14 mouse cellular contexts compared by ENCODE assay signal in the genomic region with DNA sequence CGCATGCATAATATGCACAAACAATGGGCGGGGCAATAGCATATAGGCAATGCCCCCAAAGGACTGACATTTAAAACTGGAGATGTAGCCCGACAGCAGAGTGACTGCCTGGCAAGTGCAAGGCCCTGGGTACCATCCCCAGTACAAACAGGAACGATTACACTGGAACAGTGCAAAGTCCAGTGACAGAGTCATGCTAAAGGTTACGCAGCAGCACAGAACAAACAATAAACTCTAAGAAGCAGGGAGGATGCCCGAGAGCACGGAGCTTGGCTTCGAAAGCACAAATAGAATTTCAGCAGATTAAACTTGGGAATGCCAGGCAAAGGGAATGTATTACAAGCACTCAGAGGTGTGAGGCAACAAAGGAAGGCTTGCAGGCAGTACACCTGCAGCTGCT. TPM values are rescaled to one million over a fixed set of nuclear protein-coding genes. Genes with fewer than 3 reads are reported as not detected.
DNase-seq lines count a peak whose midpoint lies in the region; ATAC-seq and TF ChIP-seq lines count a peak whose summit lies in the region.
"Had no signal": no experiment of that assay in that cellular context is flagged by ENCODE, and none has a peak within 500 bp of the region (broad histone marks: within the 10 kb centered on the region; RNA-seq: fewer than 3 reads in every experiment).

No protein-coding gene starts in this region.

- TF ChIP-seq EP300 in lung, postnatal 0 days (IDR thresholded peaks at IDR 0.05), result no peak
- TF ChIP-seq EP300 in stomach, postnatal 0 days (optimal IDR thresholded peaks at IDR 0.05), result no peak

- H3K36me3 ChIP-seq in embryonic facial prominence, embryonic 13.5 days, result peaks cover 14% of the 10 kb centered on the region
- peaks cover 24% of the 10 kb centered on the region for H3K36me3 ChIP-seq in embryonic facial prominence, embryonic 10.5 days (replicated peaks)
- 0 out of 2 replicates have a peak, but pooled peaks cover 9% of the 10 kb centered on the region for H3K36me3 ChIP-seq in lung, postnatal 0 days (ENCODE audit: insufficient read depth, low read length)
- H3K36me3 ChIP-seq in liver, embryonic 12.5 days, result peaks cover 30% of the 10 kb centered on the region
- peaks cover 4% of the 10 kb centered on the region; the same call in 1 of the 2 replicates for H3K36me3 ChIP-seq in stomach, postnatal 0 days (ENCODE audit: control insufficient read depth, insufficient read depth, low read length)

- WGBS in embryonic facial prominence, embryonic 13.5 days, result 81% methylated on average over 8 of the region's 8 CpGs
- WGBS in embryonic facial prominence, embryonic 10.5 days, result 82% methylated on average over 8 of the region's 8 CpGs
- WGBS in lung, postnatal 0 days, result 68% methylated on average over 8 of the region's 8 CpGs
- 61% methylated on average over 8 of the region's 8 CpGs for WGBS in liver, embryonic 12.5 days (ENCODE audit: insufficient replicate concordance)
- 57% methylated on average over 8 of the region's 8 CpGs for WGBS in stomach, postnatal 0 days

- no peak for TF ChIP-seq CTCF in lung, postnatal 0 days (IDR thresholded peaks at IDR 0.05)
- no peak for TF ChIP-seq CTCF in stomach, postnatal 0 days (IDR thresholded peaks at IDR 0.05; ENCODE audit: low read depth)

- no peak overlapping the region for H3K4me2 ChIP-seq in embryonic facial prominence, embryonic 13.5 days
- no peak overlapping the region for H3K4me2 ChIP-seq in lung, postnatal 0 days (replicated peaks; ENCODE audit: low read depth, low read length)
- H3K4me2 ChIP-seq in liver, embryonic 12.5 days, result peak overlapping the region; percentile 12; the same call in 1 of the 2 replicates
- no peak overlapping the region for H3K4me2 ChIP-seq in stomach, postnatal 0 days (replicated peaks; ENCODE audit: low read depth)
- H3K4me2 ChIP-seq: forebrain, embryonic 12.5 days; hindbrain, embryonic 15.5 days; limb, embryonic 12.5 days had no signal

- ATAC-seq in embryonic facial prominence, embryonic 13.5 days (ENCODE audit: insufficient number of reproducible peaks, insufficient read depth, low FRiP score, low TSS enrichment, low read depth), result no peak
- 0 out of 2 replicates have a peak, but pooled peaks have one; percentile 8 for ATAC-seq in lung, postnatal 0 days
- ATAC-seq in liver, embryonic 12.5 days, result peak; percentile 59
- peak; percentile 88 for ATAC-seq in stomach, postnatal 0 days (ENCODE audit: low FRiP score, low TSS enrichment)
- no peak for ATAC-seq in monocyte, adult 5-6 weeks (replicated peaks; ENCODE audit: insufficient number of reproducible peaks, low FRiP score, low TSS enrichment, poor library complexity, severe bottlenecking)
- ATAC-seq: midbrain, embryonic 16.5 days had no signal

- H3K9me3 ChIP-seq in embryonic facial prominence, embryonic 13.5 days, result no peaks in the 10 kb centered on the region
- H3K9me3 ChIP-seq in embryonic facial prominence, embryonic 10.5 days, result no peaks in the 10 kb centered on the region
- H3K9me3 ChIP-seq in lung, postnatal 0 days (ENCODE audit: low read length), result no peaks in the 10 kb centered on the region
- H3K9me3 ChIP-seq in liver, embryonic 12.5 days (replicated peaks), result no peaks in the 10 kb centered on the region
- H3K9me3 ChIP-seq in stomach, postnatal 0 days (ENCODE audit: control insufficient read depth, low read length), result no peaks in the 10 kb centered on the region
- H3K9me3 ChIP-seq: forebrain, embryonic 12.5 days; hindbrain, embryonic 15.5 days; limb, embryonic 12.5 days had no signal

- no peaks in the 10 kb centered on the region for H3K27me3 ChIP-seq in embryonic facial prominence, embryonic 13.5 days
- H3K27me3 ChIP-seq in embryonic facial prominence, embryonic 10.5 days (replicated peaks; ENCODE audit: low read depth, poor library complexity, severe bottlenecking), result no peaks in the 10 kb centered on the region
- no peaks in the 10 kb centered on the region for H3K27me3 ChIP-seq in lung, postnatal 0 days (replicated peaks; ENCODE audit: insufficient read depth, low read length)
- H3K27me3 ChIP-seq in liver, embryonic 12.5 days (replicated peaks), result no peaks in the 10 kb centered on the region
- no peaks in the 10 kb centered on the region for H3K27me3 ChIP-seq in stomach, postnatal 0 days (ENCODE audit: control insufficient read depth, insufficient read depth, low read length)
- H3K27me3 ChIP-seq: forebrain, embryonic 12.5 days; hindbrain, embryonic 15.5 days; limb, embryonic 12.5 days had no signal

- peaks cover 27% of the 10 kb centered on the region for H3K4me1 ChIP-seq in embryonic facial prominence, embryonic 13.5 days
- H3K4me1 ChIP-seq in embryonic facial prominence, embryonic 10.5 days, result peaks cover 32% of the 10 kb centered on the region
- peaks cover 5% of the 10 kb centered on the region; the same call in 1 of the 2 replicates for H3K4me1 ChIP-seq in lung, postnatal 0 days (ENCODE audit: insufficient read depth, low read depth, low read length)
- peaks cover 36% of the 10 kb centered on the region for H3K4me1 ChIP-seq in liver, embryonic 12.5 days
- no peaks in the 10 kb centered on the region for H3K4me1 ChIP-seq in stomach, postnatal 0 days (replicated peaks; ENCODE audit: control insufficient read depth, insufficient read depth)

- DNase-seq in embryonic facial prominence, embryonic 10.5 days (ENCODE audit: low spot score), result no peak
- no peak for DNase-seq in lung, postnatal 0 days (ENCODE audit: low spot score)
- no peak for DNase-seq in lung, postnatal 10 days
- DNase-seq in stomach, postnatal 0 days (ENCODE audit: low spot score), result peak; percentile 66
- no peak for DNase-seq in neural tube, embryonic 10.5 days (ENCODE audit: extremely low spot score, low spot score)
- DNase-seq: cerebellum, adult 9-11 months; gastrocnemius, postnatal 25 days had no signal

- H3K4me3 ChIP-seq in embryonic facial prominence, embryonic 13.5 days, result no peak overlapping the region
- no peak overlapping the region for H3K4me3 ChIP-seq in embryonic facial prominence, embryonic 10.5 days
- no peak overlapping the region for H3K4me3 ChIP-seq in lung, postnatal 0 days (ENCODE audit: low read depth, low read length)
- no peak overlapping the region for H3K4me3 ChIP-seq in liver, embryonic 12.5 days
- H3K4me3 ChIP-seq in stomach, postnatal 0 days (ENCODE audit: low read depth, low read length), result no peak overlapping the region
- H3K4me3 ChIP-seq: forebrain, embryonic 12.5 days; hindbrain, embryonic 15.5 days; limb, embryonic 12.5 days had no signal

- 0 out of 2 replicates have a peak overlapping the region, but pooled peaks have one; percentile 4 for H3K9ac ChIP-seq in embryonic facial prominence, embryonic 13.5 days
- H3K9ac ChIP-seq in lung, postnatal 0 days (replicated peaks; ENCODE audit: low read depth), result no peak overlapping the region
- no peak overlapping the region for H3K9ac ChIP-seq in liver, embryonic 12.5 days
- H3K9ac ChIP-seq in stomach, postnatal 0 days (ENCODE audit: low read length), result no peak overlapping the region
- H3K9ac ChIP-seq: forebrain, embryonic 12.5 days; hindbrain, embryonic 15.5 days; limb, embryonic 12.5 days had no signal

- H3K27ac ChIP-seq in embryonic facial prominence, embryonic 13.5 days, result no peak overlapping the region
- H3K27ac ChIP-seq in embryonic facial prominence, embryonic 10.5 days (replicated peaks), result no peak overlapping the region
- no peak overlapping the region for H3K27ac ChIP-seq in lung, postnatal 0 days (ENCODE audit: low read length)
- peak overlapping the region; percentile 34; the same call in 1 of the 2 replicates for H3K27ac ChIP-seq in liver, embryonic 12.5 days
- no peak overlapping the region for H3K27ac ChIP-seq in stomach, postnatal 0 days (replicated peaks)
- H3K27ac ChIP-seq: forebrain, embryonic 12.5 days; hindbrain, embryonic 15.5 days; limb, embryonic 12.5 days had no signal

RNA-seq across cellular contexts. Expression of a gene that starts 40.4 kb away (rescaled TPM):
- polyA plus RNA-seq in embryonic facial prominence, embryonic 13.5 days (2015; fragmentation: Nextera tagmentation; extraction: Ambion mirVana), result 16.5 and 18.2 TPM in 2 replicates
- 11.0 and 12.1 TPM in 2 replicates for polyA plus RNA-seq in embryonic facial prominence, embryonic 10.5 days (2016; fragmentation: Nextera tagmentation; extraction: Ambion mirVana)
- polyA plus RNA-seq in lung, postnatal 0 days (2015; fragmentation: Nextera tagmentation; extraction: Ambion mirVana), result 23.4 and 28.6 TPM in 2 replicates
- 13.5 and 15.1 TPM in 2 replicates for polyA plus RNA-seq in liver, embryonic 12.5 days (2016; fragmentation: Nextera tagmentation; extraction: Ambion mirVana)
- 9.8 and 10.7 TPM in 2 replicates for polyA plus RNA-seq in stomach, postnatal 0 days (2015; fragmentation: Nextera tagmentation; extraction: Ambion mirVana)
- total RNA-seq in monocyte, adult 5-6 weeks (2017), result 90.8 to 94.9 TPM (median 92.1 TPM) in 3 replicates

Comparison
In these comparisons a context has a peak if more than half of its experiments do, and no peak if none do; other contexts are left out.
1. ATAC-seq: peak in lung, postnatal 0 days (single experiment), liver, embryonic 12.5 days (single experiment) and stomach, postnatal 0 days (single experiment); none in embryonic facial prominence, embryonic 13.5 days (single experiment) and monocyte, adult 5-6 weeks (single experiment).